Mouse (Mus musculus) adrenal gland, postnatal 25 days (tissue): Measurements from ENCODE around the gene Emg1. TPM values are rescaled to one million over a fixed set of nuclear protein-coding genes. Genes with fewer than 3 reads are reported as not detected.
"Not testable (repeated sequence)": the region's sequence is repeated elsewhere in the genome, so short reads cannot be mapped to it uniquely, and the experiment has no call there.

Source experiments
- DNase-seq: peaks from one replicate; pipeline ENCODE4 v3.0.0; 2021; ENCODE audit warnings: mixed read lengths
- microRNA-seq, 2 experiments: library from miRNA; unstranded; fragments of <30 nt; microRNA quantifications; one replicate each; pipeline ENCODE4 v1.2.0; 2021
- total RNA-seq: library from RNA; stranded (reverse); gene quantifications from 2 replicates; pipeline ENCODE4 v1.2.3, GENCODE M21; 2021

The Emg1 gene
- total RNA-seq, 1 experiment from 2014 or later = 82.8 TPM

DNA sequence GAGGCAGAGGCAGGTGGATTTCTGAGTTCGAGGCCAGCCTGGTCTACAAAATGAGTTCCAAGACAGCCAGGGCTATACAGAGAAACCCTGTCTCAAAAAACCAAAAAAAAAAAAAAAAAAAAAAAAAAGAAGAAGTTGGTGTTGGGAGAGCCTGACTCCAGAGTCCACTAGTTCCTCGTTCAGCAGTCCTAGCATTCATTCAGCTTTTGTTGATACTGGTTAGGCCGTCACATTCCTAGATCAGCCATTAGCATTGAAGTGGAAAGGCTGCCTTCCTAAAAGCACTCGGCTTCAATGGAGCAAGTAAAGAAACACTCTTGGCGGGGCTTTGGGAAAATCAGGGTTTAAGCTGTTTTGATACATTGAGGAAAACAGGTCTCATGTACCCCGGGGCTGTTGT, 29.7 kb downstream of the Emg1 start:
- DNase-seq = not testable (repeated sequence)

DNA sequence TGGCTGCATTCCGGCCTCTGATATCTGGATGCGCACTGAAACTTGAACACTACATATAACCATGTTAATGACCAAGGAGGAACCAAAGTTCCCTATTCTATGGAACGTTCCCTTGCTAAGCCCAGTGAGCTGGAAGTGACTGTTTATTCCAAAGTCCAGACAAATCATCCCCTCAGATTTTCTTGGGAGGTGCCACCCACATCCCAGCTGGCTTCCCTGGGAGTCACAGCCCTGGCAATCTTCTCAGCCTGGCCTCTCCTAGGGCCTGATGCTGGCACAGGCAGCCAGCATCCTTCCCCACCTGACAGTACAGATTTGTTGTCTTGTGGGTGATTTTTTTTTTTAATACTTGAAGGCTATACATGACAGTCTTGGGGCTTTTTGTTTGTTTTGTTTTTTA, 32.5 kb downstream of the Emg1 start:
- DNase-seq = no peak

DNA sequence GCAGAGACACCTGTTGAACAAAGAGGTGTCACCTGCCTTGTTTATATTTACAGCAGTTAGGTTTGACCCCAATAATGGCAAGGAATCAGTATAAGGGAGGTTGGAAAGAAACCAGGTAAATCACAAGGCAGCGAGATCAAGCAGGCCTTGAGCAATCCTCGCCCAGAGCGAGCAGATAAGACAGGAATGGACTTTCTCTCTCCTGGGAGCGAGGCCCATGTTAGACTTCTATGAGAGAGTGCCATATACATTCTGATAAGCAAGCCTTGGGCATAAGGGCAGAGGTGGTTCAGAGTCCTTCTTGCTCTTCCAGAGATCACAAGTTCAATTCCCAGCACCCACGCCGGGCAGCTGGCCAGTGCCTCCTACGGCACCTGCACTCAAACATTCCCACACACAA, 33.2 kb downstream of the Emg1 start:
- no peak for DNase-seq

DNA sequence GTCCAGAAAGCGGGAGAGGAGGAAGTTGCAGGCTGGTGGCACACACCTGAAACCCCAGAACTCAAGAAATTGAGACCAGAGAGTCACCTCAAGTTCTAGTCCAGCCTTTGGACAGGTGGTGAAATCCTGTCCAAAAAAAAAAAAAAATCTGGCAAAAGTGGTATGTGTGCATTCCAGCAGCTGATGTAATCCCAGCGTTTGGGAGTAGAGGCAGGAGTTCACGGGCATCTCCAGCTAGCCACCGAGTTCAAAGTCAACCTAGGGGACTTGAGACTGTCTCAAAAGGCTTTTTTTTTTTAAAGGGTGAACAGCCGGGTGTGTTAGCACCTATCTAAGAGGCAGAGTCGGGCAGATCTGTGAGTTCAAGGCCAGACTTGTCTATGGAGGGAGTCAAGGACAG, 35.8 kb downstream of the Emg1 start:
- DNase-seq = no peak

DNA sequence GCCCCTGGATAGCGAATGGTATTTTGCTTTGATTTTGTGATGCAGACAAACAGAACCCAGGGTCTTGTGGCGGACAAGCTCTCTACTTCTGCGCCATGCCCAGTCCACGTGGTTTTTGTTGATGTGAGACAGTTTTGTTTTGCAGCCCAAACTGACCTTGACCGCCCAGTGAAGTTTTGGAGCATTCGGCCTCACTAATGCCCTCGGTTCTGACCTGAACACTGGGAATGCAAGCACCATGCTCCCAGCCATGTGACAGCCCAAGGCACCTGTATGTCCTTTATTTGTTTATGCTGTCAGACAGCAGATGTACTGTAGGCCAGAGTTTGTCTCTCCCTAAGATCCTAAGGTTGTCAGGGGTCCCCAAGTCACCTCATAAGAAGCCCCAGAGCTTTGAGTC, 37.4 kb downstream of the Emg1 start:
- no peak for DNase-seq

DNA sequence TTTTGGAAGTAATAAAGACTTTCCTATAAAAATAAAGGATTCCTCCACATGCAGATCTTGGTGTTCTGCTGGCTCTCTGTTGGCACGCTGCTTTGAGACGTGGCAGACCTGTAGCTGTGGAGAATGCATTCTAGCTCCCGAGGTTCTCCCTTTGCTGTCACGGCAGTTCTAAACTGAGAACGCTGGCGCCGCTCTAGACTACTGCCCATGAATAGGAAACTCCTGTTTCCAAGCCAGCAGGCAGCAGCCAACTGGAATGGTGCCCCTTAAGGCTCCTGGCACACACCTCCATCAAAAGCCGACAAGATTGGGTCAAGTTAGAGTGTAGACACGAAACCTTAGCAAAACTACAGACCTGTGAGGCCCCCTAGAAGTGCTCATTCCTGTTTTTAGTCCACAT, 38.4 kb downstream of the Emg1 start:
- DNase-seq = peak; percentile 34

DNA sequence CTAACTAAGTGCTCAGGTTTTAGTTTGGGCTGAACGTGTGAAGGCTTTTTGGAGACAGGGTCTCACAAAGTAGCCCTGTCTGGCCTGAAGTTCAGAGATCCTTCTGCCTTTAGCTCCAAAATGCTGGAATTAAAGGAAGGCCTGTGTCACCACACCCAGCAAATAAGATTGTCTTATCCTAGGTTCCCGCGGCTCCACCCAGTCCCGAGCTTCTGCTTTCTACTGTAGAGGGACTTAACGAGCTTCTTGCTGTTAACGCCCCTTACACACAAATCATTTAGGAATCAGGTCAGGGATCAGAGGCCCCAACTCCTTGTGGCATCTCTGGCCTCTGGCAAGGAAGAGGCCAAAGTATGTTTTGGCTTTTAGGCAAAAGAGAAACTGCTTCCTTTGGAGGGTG, 39.9 kb downstream of the Emg1 start:
- DNase-seq = no peak

DNA sequence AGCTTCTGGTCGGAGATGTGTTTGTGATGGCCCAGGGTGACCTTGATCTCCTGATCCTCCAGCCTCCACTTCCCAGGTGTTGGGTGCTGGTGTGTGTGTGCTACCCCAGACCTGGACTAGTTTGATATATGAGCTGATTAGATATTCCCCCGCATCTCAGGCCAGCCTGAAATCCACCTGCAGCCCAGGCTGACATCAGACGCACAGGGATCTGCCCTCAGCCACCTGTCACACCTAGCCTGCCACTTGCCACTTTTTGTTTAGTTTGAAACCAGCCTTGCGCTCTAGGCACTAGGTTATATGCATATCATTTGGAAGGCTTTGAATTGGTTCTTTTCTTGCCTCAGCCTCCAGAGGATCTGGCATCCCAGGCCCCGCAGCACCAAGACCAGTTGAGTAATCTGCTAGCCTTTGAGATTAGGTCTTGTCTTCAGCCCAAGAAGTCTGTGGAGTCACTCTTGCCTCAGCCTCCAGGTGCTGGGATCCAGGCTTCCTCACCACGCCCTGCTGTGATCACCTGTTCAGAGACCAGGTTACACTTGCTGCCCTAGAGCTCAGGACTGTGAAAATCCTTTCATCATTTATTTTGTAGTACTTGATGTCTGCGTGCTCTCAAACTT, 41.6 kb downstream of the Emg1 start:
- DNase-seq = no peak

DNA sequence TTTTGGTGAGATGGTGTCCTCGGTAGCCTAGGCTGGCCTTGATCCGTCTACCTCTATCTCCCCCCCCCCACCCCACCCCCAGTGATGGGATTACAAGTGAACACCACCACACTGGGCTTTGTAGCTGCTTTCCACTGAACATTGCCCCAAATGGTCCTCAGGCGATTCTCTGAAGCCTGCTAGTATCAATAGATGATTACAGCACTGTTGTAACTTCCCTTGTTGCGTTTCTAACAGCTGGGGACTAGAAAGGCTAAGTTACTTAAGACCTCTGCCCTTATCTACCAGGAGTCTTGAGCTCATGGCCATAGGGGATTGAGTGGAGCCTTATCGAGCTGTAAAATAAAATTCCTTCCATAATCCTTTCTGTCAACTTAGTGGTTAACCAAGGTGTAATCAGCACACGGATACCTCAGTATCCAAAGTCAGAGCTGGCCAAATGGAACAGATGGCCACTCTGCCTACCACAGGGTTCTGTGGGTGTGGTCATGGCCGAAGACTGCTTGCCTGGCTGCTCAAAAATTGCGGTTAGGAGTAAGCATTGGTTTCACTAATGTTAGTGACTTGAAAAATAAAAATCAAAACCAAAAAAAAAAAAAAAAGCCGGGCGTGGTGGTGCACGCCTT, 42.6 kb downstream of the Emg1 start:
- no peak for DNase-seq

DNA sequence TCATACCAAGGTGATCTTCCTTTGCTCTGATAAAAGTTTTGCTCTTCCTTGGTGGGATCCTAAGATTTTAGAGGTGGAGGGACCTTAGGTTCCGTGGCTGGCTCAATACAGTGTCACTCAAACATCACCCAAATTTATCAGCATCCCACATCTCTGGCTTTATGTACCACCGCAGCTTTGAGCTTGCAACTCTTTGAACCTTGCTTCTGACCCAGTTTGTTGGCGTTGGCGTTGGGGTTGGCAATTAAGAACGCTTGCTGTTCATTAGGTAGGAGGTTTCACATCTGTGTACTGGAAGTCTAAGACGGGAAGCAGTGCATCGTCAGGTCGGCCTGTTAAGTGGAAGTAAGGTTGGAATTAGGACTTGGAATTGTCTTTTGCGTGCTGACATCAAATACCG, 47.0 kb downstream of the Emg1 start:
- DNase-seq = no peak

DNA sequence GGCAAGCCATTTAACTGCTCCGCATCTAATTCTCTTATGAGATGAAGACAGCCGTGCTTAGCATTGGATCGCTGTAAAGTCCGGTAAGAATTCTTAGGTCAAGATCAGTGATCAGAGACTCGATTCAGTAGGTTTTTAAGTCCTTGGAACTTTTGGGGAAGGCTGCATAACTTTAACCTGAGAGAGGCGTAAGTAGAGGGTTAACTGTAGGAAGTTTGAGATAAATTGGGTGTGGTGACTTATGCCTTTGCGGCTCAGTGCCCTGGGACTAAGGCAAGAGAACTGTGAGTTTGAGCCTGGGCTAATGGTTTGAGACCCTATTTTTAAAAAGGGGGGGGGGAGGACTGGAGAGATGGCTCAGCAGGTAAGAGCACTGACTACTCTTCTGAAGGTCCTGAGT, 47.7 kb downstream of the Emg1 start:
- DNase-seq = no peak

DNA sequence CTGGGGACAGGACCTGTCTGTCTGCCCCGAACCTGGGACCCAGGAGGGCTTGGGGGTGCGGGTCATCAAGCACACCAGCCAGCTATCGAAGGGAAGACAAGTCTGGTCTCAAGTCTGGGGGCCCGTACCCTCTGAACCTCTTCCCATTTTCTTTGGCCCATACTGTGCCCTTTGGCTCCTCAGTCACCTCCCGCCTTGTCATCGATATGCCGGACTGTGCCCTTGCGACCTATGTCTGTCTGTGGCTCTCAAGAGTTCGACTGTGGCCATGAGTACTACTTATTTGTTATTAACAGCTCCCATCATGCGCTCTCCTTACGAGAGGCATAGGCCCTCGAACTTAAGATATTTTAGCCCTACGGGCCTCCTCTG, 48.6 kb downstream of the Emg1 start:
- DNase-seq = no peak

DNA sequence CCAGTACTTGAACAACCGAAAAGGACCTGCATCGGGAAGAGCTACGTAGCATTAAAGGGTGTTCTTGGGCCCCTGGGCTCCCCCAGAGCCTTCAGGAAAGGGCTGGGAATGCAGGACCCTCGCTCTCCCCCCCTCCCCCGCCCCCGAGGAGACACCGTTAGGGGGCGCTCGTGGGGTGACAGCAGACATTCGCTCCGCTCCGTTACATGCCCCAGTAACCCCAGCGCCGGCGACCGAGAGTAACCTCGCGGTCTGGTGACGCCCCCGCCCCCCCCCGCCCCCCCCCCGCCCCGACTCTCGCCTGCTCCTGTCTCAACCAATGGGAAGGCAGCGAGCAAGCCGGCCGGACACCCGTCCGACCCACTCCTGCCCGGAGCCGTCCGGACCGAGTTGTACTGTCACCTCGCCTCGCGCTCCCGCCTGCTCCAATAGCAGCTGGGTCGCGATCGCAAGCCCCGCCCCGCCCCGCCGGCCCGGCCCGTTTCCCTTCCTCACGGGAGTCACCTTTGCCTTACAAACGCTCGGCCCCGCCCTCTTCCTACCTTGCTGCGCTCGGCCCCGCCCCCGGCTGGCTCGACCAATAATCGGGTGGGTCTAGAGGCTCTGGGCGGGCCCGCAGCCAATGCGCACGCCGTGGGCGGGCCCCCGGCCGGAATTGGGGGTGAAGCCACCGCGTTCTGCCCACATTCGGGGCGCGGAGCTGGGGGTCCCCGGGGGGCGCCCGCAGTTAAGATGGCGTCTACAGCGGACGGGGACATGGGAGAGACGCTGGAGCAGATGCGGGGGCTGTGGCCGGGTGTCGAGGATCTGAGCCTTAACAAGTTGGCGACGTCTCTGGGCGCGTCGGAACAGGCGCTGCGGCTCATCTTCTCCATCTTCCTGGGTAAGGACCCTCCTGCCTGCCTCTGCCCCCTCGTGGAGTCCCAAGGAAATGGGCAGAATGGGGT, 49.2 kb downstream of the Emg1 start, which contains the start of gene Lpcat3:
Gene Lpcat3 (plus strand): TSS at position 551 of the 947 bp plus-strand sequence.
- DNase-seq = peak; percentile 100

DNA sequence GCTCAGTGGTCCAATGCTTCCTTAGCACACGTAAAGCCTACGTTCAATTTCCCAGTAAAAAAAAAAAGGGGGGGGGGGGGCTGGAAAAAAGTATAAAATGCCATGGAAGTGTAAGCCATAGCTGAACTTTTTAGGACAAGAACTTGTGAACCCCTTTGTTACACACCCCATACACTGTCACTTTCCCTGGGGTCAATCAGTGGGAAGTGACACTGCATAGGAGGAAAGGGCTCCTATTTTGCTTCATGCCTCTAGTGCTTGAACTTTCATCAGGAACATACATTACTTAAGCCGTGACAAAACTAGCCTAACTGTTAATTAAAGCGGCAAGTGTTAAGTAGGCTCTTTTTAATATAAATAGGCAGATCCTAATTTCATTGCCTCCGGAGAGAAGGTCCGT, 50.0 kb downstream of the Emg1 start:
- DNase-seq = no peak

DNA sequence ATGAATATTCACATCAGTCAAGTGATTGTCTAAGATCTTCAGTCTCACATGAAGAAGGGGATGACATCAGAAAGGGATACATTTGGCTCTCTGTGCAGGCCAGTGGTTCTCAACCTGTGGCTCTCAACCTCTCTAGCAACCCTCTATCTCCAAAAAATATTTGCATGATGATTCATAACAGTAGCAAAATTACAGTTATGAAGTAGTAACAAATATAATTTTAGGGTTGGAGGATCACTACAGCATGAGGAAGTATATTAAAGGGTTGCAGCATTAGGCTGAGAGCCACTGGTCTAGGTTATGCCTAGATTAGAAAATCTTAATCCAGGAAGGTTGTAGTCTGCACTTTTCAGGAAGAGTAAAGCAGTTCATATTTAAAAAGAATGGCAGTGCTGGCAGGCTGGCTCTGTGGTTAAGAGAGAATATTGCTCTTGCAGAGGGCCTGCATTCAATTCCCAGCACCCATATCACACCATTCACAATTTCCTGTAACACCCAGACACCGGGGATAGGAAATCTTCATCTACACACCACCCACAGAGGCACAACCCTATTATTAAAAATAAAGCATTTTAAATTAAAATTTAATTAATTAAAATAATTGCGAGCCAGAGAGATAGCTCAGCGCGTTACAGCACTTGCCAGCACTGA, 50.7 kb downstream of the Emg1 start:
- no peak for DNase-seq

DNA sequence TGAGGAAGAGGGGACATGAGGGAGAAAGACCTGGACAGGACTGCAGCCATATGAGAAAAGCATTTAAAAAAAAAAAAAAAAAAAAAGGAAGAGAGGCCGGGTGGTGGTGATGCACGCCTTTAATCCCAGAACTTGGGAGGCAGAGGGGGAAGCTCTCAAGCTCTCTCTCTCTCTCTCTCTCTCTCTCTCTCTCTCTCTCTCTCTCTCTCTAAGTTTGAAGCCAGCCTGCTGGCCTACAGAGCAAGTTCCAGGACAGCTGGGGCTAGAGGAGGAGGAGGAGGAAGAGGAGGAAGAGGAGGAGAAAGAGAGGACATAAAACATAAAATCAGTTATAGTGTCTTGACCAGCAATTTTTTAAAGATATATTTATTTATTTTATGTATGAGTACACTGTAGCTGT, 53.9 kb downstream of the Emg1 start:
- no peak for DNase-seq

DNA sequence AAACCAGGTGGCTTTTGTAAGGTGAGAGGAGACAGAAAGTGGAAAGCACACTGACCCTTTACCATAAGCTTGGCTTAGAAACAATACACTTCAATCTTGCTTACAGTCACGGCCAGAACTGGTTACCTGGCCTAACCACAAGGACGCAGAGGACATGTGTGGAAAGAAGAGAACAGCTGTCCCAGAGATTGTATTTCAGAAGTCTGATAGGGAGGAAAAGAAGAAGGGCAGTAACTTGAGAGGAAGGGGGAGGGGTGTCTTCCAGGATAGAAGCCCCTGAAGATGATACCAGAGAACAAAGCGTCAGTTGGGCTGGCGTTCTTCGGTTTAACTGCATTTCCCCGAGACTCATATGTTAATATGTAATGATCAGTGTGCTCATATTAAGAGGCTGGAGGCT, 56.1 kb downstream of the Emg1 start:
- DNase-seq = no peak

Small RNAs within 50 kb of the gene (microRNA-seq; reads per million reads assigned to microRNA genes)
- gene Mir141 (6.5 to 7.5 reads per million in 2 experiments), gene Mir200c (33.6 to 76.5 reads per million in 2 experiments)

Other genes starting within 250 kb of the Emg1 start
- 64.4 and 98.3 TPM in 2 replicates for gene Clstn3, start 247.4 kb downstream of the Emg1 start, total RNA-seq
- gene C1rl, start 219.1 kb downstream of the Emg1 start, total RNA-seq = 13.8 and 17.3 TPM in 2 replicates
- gene C1ra, start 199.8 kb downstream of the Emg1 start, total RNA-seq = 24.5 and 28.5 TPM in 2 replicates
- 36.5 and 38.0 TPM in 2 replicates for gene C1s1, start 169.8 kb downstream of the Emg1 start, total RNA-seq
- gene C1rb, start 141.9 kb downstream of the Emg1 start, total RNA-seq = 2.7 and 4.7 TPM in 2 replicates
- 1.7 and 2.9 TPM in 2 replicates for gene C1s2, start 76.1 kb downstream of the Emg1 start, total RNA-seq
- gene Lpcat3, start 49.2 kb downstream of the Emg1 start, total RNA-seq = 91.9 and 110 TPM in 2 replicates
- 302 and 348 TPM in 2 replicates for gene Phb2, start 158 bp upstream of the Emg1 start, total RNA-seq
- 4.6 and 9.1 TPM in 2 replicates for gene Ptpn6, start 26.5 kb upstream of the Emg1 start, total RNA-seq
- 357 and 392 TPM in 2 replicates for gene Grcc10, start 29.2 kb upstream of the Emg1 start, total RNA-seq
- gene Gm45234, start 43.8 kb upstream of the Emg1 start, total RNA-seq = not detected in 2 replicates
- 100 and 102 TPM in 2 replicates for gene Atn1, start 44.3 kb upstream of the Emg1 start, total RNA-seq
- gene Eno2, start 57.5 kb upstream of the Emg1 start, total RNA-seq = 10.1 and 17.6 TPM in 2 replicates
- 0.21 TPM in 1 of 2 replicates, not detected in the other for gene Lrrc23, start 67.5 kb upstream of the Emg1 start, total RNA-seq
- 21.7 and 32.2 TPM in 2 replicates for gene Spsb2, start 96.5 kb upstream of the Emg1 start, total RNA-seq
- gene Tpi1, start 102.1 kb upstream of the Emg1 start, total RNA-seq = 382 and 387 TPM in 2 replicates
- gene Usp5, start 117.3 kb upstream of the Emg1 start, total RNA-seq = 118 and 136 TPM in 2 replicates
- gene Cdca3, start 117.4 kb upstream of the Emg1 start, total RNA-seq = 10.5 and 11.7 TPM in 2 replicates
- 5.5 and 14.0 TPM in 2 replicates for gene Gnb3, start 128.1 kb upstream of the Emg1 start, total RNA-seq
- 20.2 and 26.5 TPM in 2 replicates for gene P3h3, start 145.6 kb upstream of the Emg1 start, total RNA-seq
- 0.90 and 1.5 TPM in 2 replicates for gene Gpr162, start 151.8 kb upstream of the Emg1 start, total RNA-seq
- 0.21 TPM in 1 of 2 replicates, not detected in the other for gene Cd4, start 176.0 kb upstream of the Emg1 start, total RNA-seq
- gene Lag3, start 199.5 kb upstream of the Emg1 start, total RNA-seq = 1.2 and 1.4 TPM in 2 replicates
- 790 and 858 TPM in 2 replicates for gene Ptms, start 207.9 kb upstream of the Emg1 start, total RNA-seq
- 271 and 277 TPM in 2 replicates for gene Mlf2, start 219.2 kb upstream of the Emg1 start, total RNA-seq